Mouse (Mus musculus): ENCODE measurements at regions not wholly inside any gene's neighbourhood (a gene's known extent, or its start where the extent isn't known, plus 50 kb on each side); places are given as distances from the start of the nearest gene placed in this dataset.

DNA sequence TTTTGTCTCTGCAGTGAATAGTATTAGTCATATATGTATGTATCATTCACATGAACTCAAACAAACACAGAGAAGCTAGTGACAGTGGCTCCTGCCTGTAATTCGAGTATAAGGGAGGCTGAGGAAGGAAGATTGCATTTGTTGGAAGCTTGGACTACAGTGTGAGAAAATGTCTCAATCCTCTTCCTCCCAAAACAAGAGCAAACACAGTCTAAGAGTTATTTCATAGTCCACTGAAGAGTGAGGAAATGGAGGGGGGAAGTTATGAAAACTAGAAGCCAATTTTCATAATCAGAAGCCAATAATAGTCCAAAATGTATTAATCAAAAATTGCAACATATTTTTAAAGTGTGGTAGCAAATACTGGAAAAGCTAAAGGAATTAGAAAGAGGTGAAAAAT lies 95.6 kb upstream of the Cdyl start:
- TF ChIP-seq CTCF (conservative IDR thresholded peaks at IDR 0.05; ENCODE audit: low read length) (no peak), POU5F1 (IDR thresholded peaks at IDR 0.05; ENCODE audit: borderline replicate concordance, low read length) (no peak)
